Comparison of ENCODE assay signal across 11 mouse cellular contexts in the genomic region with DNA sequence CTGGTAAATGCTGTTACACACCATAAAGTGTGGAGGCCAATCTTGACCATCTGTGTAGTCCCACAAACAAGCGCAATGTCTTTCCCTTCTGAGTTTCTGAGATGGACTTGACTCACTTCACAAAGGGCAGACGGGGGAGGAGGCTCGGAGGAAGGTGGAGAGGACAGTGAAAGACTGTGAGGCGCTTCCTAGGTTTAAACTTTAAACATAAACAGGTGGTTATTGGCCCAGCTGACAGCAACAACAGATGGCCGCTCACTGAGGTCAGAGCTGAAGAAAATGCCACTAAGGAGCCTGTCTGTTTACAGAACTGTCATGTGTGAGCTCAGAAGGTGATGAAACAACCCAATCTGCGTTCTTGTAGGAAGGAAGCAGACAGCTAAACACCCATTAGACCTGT.
"Had no signal": no experiment of that assay in that cellular context is flagged by ENCODE, and none has a peak within 500 bp of the region (broad histone marks: within the 10 kb centered on the region; RNA-seq: fewer than 3 reads in every experiment).

No protein-coding gene starts in this region.

- H3K9me3 ChIP-seq: liver, embryonic 13.5 days had no signal

- H3K4me2 ChIP-seq: liver, embryonic 13.5 days; midbrain, embryonic 11.5 days had no signal

- H3K27ac ChIP-seq: left cerebral cortex, adult 2 months; liver, embryonic 13.5 days had no signal

- H3K36me3 ChIP-seq: liver, embryonic 13.5 days had no signal

- H3K4me1 ChIP-seq: liver, embryonic 13.5 days had no signal

- DNase-seq: layer of hippocampus, postnatal 36 days; liver, embryonic 13.5 days; lung, adult 2 months; lung, postnatal 14 days; lung, postnatal 4 days; midbrain, embryonic 14.5 days; thymus, adult 2 months; thymus, postnatal 14 days; thymus, postnatal 4 days had no signal

- H3K4me3 ChIP-seq: left cerebral cortex, adult 2 months; liver, embryonic 13.5 days had no signal

- H3K27me3 ChIP-seq: liver, embryonic 13.5 days had no signal

- H3K9ac ChIP-seq: liver, embryonic 13.5 days had no signal
